ENCODE assay signal across 31 mouse cellular contexts in the genomic region with DNA sequence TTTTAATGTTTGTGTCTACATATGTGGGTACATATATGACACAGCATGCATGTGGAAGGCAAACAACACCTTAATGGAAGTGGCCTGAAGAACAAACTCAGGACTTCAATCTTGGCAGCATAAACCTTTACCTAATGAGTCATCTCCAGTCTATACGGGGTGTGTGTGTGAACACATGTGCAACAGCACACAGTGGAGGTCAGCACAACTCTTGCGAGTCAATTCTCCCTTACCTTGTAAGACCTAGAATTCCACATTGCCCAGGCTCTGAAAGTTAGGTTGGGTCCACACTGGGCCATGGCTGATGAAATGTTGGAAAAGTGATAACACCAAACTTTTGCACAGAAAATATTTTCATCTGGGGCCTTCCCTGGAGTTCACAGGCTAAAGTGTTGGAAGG. TPM values are rescaled to one million over a fixed set of nuclear protein-coding genes. Genes with fewer than 3 reads are reported as not detected.
DNase-seq lines count a peak whose midpoint lies in the region; ATAC-seq and TF ChIP-seq lines count a peak whose summit lies in the region.
"Had no signal": no experiment of that assay in that cellular context is flagged by ENCODE, and none has a peak within 500 bp of the region (broad histone marks: within the 10 kb centered on the region; RNA-seq: fewer than 3 reads in every experiment).

No protein-coding gene starts in this region.

- H3K36me3 ChIP-seq in heart, embryonic 12.5 days: peaks cover 15% of the 10 kb centered on the region
- H3K36me3 ChIP-seq in liver, embryonic 15.5 days (replicated peaks): peaks cover 5% of the 10 kb centered on the region; the same call in 1 of the 2 replicates

- no peaks in the 10 kb centered on the region for H3K27me3 ChIP-seq in heart, embryonic 12.5 days (replicated peaks)
- H3K27me3 ChIP-seq in liver, embryonic 15.5 days: peaks cover 9% of the 10 kb centered on the region; the same call in 1 of the 2 replicates
- H3K27me3 ChIP-seq: embryonic facial prominence, embryonic 13.5 days; forebrain, embryonic 13.5 days had no signal

- peak; percentile 54 for DNase-seq in heart, adult 11 months
- DNase-seq in liver: no peak
- DNase-seq in thymus, postnatal 0 days (ENCODE audit: low spot score): no peak
- no peak for DNase-seq in embryo, embryonic 11 days
- no peak for DNase-seq in gastrocnemius, postnatal 10 days
- DNase-seq: adrenal gland, adult 8-10 months; adrenal gland, postnatal 25 days; cerebellum, adult 18-20 months; cerebellum, adult 9-10 months; cerebellum, postnatal 25 days; gastrocnemius, postnatal 14 days; heart, adult 18-20 months; heart, postnatal 14 days; heart, postnatal 4 days had no signal

- H3K4me2 ChIP-seq in heart, embryonic 12.5 days: no peak overlapping the region
- H3K4me2 ChIP-seq in liver, embryonic 15.5 days: no peak overlapping the region
- H3K4me2 ChIP-seq: embryonic facial prominence, embryonic 13.5 days; forebrain, embryonic 13.5 days; heart, embryonic 13.5 days; hindbrain, embryonic 14.5 days had no signal

- WGBS in heart, embryonic 12.5 days: 85% methylated on average over 2 of the region's 2 CpGs
- 83% methylated on average over 2 of the region's 2 CpGs for WGBS in liver, embryonic 15.5 days (ENCODE audit: insufficient replicate concordance)

- H3K4me3 ChIP-seq in heart, embryonic 12.5 days: no peak overlapping the region
- H3K4me3 ChIP-seq in liver, embryonic 15.5 days (replicated peaks): no peak overlapping the region
- H3K4me3 ChIP-seq in embryonic fibroblast, embryonic 13.5 days (ENCODE audit: insufficient read depth, low read length): no peak overlapping the region
- H3K4me3 ChIP-seq: embryonic facial prominence, embryonic 10.5 days; embryonic facial prominence, embryonic 13.5 days; forebrain, embryonic 10.5 days; forebrain, embryonic 13.5 days; heart, embryonic 13.5 days had no signal

- no peak for TF ChIP-seq CTCF in embryonic fibroblast, embryonic 13.5 days (IDR thresholded peaks at IDR 0.05; ENCODE audit: borderline replicate concordance, insufficient read depth, low read length)

- no peak for ATAC-seq in heart, embryonic 12.5 days (ENCODE audit: insufficient number of reproducible peaks, low FRiP score)
- ATAC-seq in liver, embryonic 15.5 days (ENCODE audit: insufficient read depth): no peak
- ATAC-seq: activated CD4-positive, CD25-positive, alpha-beta regulatory T cell, adult 4 months; CD4-positive, CD25-positive, alpha-beta regulatory T cell, adult 4 months; forebrain, embryonic 13.5 days; forebrain, embryonic 16.5 days; hindbrain, postnatal 0 days; inflammation-experienced regulatory T-cells, adult 6 months had no signal

- peaks cover 16% of the 10 kb centered on the region for H3K4me1 ChIP-seq in heart, embryonic 12.5 days (replicated peaks)
- H3K4me1 ChIP-seq in liver, embryonic 15.5 days (replicated peaks): peaks cover 31% of the 10 kb centered on the region
- peaks cover 21% of the 10 kb centered on the region for H3K4me1 ChIP-seq in embryonic fibroblast, embryonic 13.5 days (ENCODE audit: control insufficient read depth, insufficient read depth, low read length)
- H3K4me1 ChIP-seq: embryonic facial prominence, embryonic 10.5 days; embryonic facial prominence, embryonic 13.5 days; forebrain, embryonic 10.5 days; forebrain, embryonic 13.5 days had no signal

- no peak for TF ChIP-seq POLR2A in embryonic fibroblast, embryonic 13.5 days (IDR thresholded peaks at IDR 0.05; ENCODE audit: low read depth, low read length)

- H3K27ac ChIP-seq in heart, embryonic 12.5 days (ENCODE audit: poor library complexity, severe bottlenecking): no peak overlapping the region
- peak overlapping the region; percentile 7; the same call in 1 of the 2 replicates for H3K27ac ChIP-seq in liver, embryonic 15.5 days (replicated peaks)
- peak overlapping the region; percentile 12; the same call in 1 of the 2 replicates for H3K27ac ChIP-seq in embryonic fibroblast, embryonic 13.5 days (ENCODE audit: insufficient read depth, low read length)
- H3K27ac ChIP-seq: embryonic facial prominence, embryonic 10.5 days; embryonic facial prominence, embryonic 13.5 days; forebrain, embryonic 10.5 days; forebrain, embryonic 13.5 days; hindbrain, embryonic 14.5 days; hindbrain, postnatal 0 days had no signal

- H3K9ac ChIP-seq in heart, embryonic 12.5 days: no peak overlapping the region
- H3K9ac ChIP-seq in liver, embryonic 15.5 days: no peak overlapping the region
- H3K9ac ChIP-seq: embryonic facial prominence, embryonic 13.5 days; forebrain, embryonic 13.5 days; heart, embryonic 13.5 days; hindbrain, embryonic 14.5 days had no signal

- H3K9me3 ChIP-seq in heart, embryonic 12.5 days (replicated peaks): 0 out of 2 replicates have a peak, but pooled peaks cover 3% of the 10 kb centered on the region
- no peaks in the 10 kb centered on the region for H3K9me3 ChIP-seq in liver, embryonic 15.5 days (replicated peaks)
- H3K9me3 ChIP-seq: embryonic facial prominence, embryonic 10.5 days; forebrain, embryonic 10.5 days had no signal

RNA-seq across cellular contexts. Expression of a gene that starts 12.3 kb away (rescaled TPM):
- polyA plus RNA-seq in heart, embryonic 12.5 days (2016; fragmentation: Nextera tagmentation; extraction: Ambion mirVana): 3.3 and 3.8 TPM in 2 replicates
- 0.23 and 0.37 TPM in 2 replicates for polyA plus RNA-seq in liver, embryonic 15.5 days (2015; fragmentation: Nextera tagmentation; extraction: Ambion mirVana)
- polyA plus RNA-seq in embryonic fibroblast, embryonic 13.5 days (2011; ENCODE audit: insufficient read length, low read depth, missing spikeins): 3.8 and 9.4 TPM in 2 replicates
- polyA plus RNA-seq in thymus, postnatal 0 days (2015; fragmentation: Nextera tagmentation; extraction: Ambion mirVana): 3.2 and 3.9 TPM in 2 replicates
- total RNA-seq in gastrocnemius, postnatal 10 days (2021): 1 to 10 TPM; 4.5 to 8.6 TPM
- total RNA-seq: common myeloid progenitor, adult 5-6 weeks; MEL had no signal
- polyA plus RNA-seq: activated CD4-positive, CD25-positive, alpha-beta regulatory T cell, adult 4 months; CD4-positive, CD25-positive, alpha-beta regulatory T cell, adult 4 months had no signal

RNA-seq across cellular contexts. Expression of a gene that starts 33.1 kb away (rescaled TPM):
- polyA plus RNA-seq in heart, embryonic 12.5 days (2016; fragmentation: Nextera tagmentation; extraction: Ambion mirVana): 9.8 and 12.0 TPM in 2 replicates
- polyA plus RNA-seq in liver, embryonic 15.5 days (2015; fragmentation: Nextera tagmentation; extraction: Ambion mirVana): 0.62 and 0.86 TPM in 2 replicates
- polyA plus RNA-seq in embryonic fibroblast, embryonic 13.5 days (2011; ENCODE audit: insufficient read length, low read depth, missing spikeins): 15.6 and 23.3 TPM in 2 replicates
- polyA plus RNA-seq in thymus, postnatal 0 days (2015; fragmentation: Nextera tagmentation; extraction: Ambion mirVana): 0.91 and 1.1 TPM in 2 replicates
- total RNA-seq in gastrocnemius, postnatal 10 days (2021): 1 to 10 TPM; 3.7 to 5.9 TPM
- total RNA-seq: common myeloid progenitor, adult 5-6 weeks had no signal
- polyA plus RNA-seq: activated CD4-positive, CD25-positive, alpha-beta regulatory T cell, adult 4 months; C2C12 had no signal

RNA-seq across cellular contexts. Expression of a gene that starts 56.0 kb away (rescaled TPM):
- 0.08 and 0.14 TPM in 2 replicates for polyA plus RNA-seq in heart, embryonic 12.5 days (2016; fragmentation: Nextera tagmentation; extraction: Ambion mirVana)
- polyA plus RNA-seq in liver, embryonic 15.5 days (2015; fragmentation: Nextera tagmentation; extraction: Ambion mirVana): 1.5 and 1.7 TPM in 2 replicates
- 0.12 and 0.70 TPM in 2 replicates for polyA plus RNA-seq in embryonic fibroblast, embryonic 13.5 days (2011; ENCODE audit: insufficient read length, low read depth, missing spikeins)
- 0.56 and 0.63 TPM in 2 replicates for polyA plus RNA-seq in thymus, postnatal 0 days (2015; fragmentation: Nextera tagmentation; extraction: Ambion mirVana)
- total RNA-seq in gastrocnemius, postnatal 10 days (2021): 1 to 10 TPM; 1.2 to 1.4 TPM
- polyA plus RNA-seq: activated CD4-positive, CD25-positive, alpha-beta regulatory T cell, adult 4 months; CD4-positive, CD25-positive, alpha-beta regulatory T cell, adult 4 months; inflammation-experienced regulatory T-cells, adult 6 months had no signal
